Mouse (Mus musculus): ENCODE results near the gene Rhoj. TPM values are rescaled to one million over a fixed set of nuclear protein-coding genes. Genes with fewer than 3 reads are reported as not detected.
"Not testable (repeated sequence)": the region's sequence is repeated elsewhere in the genome, so short reads cannot be mapped to it uniquely, and the experiment has no call there.

Rhoj gene
- polyA plus RNA-seq, 1 experiment from 2014 or later, result 108 TPM

DNA sequence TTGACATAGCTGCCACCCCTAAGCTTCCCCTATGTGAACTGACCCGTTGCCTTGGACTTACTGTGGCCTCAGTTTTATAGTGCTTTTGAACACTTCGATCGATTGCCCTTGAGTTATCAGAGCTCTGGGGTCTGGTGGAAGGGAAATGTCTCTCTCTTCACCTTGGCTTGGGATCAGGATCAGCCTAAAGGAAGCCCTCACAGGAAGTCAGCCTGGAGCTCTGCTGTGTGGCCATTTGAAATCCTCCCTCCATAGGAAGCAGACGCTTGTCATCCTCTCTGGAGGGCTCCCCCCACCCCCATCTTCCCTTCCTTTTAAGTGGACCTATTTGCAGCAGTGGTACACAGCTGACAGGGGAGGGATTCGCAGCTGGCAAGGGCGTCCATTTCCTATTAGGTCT, 1.6 kb downstream of the Rhoj start:
- no peaks in the 10 kb centered on the region for H3K9me3 ChIP-seq
- WGBS, result 31% methylated on average over 6 of the region's 6 CpGs
- H3K9ac ChIP-seq, result no peak overlapping the region
- H3K4me2 ChIP-seq, result peak overlapping the region; percentile 72
- peak overlapping the region; percentile 43 for H3K27ac ChIP-seq
- H3K4me1 ChIP-seq, result peaks cover 16% of the 10 kb centered on the region
- H3K4me3 ChIP-seq, result peak overlapping the region; percentile 61
- no peaks in the 10 kb centered on the region for H3K27me3 ChIP-seq
- no peaks in the 10 kb centered on the region for H3K36me3 ChIP-seq
- ATAC-seq (ENCODE audit: insufficient number of reproducible peaks, low FRiP score, low TSS enrichment, low read depth), result no peak

DNA sequence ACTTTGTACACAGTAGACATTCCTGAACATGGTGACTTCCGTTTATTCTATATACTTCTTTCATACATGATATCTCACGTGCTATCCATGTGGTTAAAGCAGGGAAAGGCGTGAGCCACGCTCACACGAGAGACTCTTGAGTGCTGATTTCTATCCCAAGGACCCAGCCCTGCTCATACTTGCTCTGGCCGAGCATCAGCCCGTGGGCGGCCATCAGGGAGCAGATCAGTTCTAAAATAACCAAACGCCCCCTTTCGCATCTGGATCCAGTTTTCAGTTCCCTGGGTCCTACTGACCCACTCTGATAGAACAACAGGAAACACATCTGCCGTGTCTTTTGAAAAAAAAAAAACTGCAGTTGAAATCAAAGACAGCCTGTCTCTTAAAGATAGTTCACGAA, 2.6 kb downstream of the Rhoj start:
- H3K9me3 ChIP-seq, result no peaks in the 10 kb centered on the region
- no peak for ATAC-seq (ENCODE audit: insufficient number of reproducible peaks, low FRiP score, low TSS enrichment, low read depth)
- 58% methylated on average over 12 of the region's 12 CpGs for WGBS
- H3K4me3 ChIP-seq, result peak overlapping the region; percentile 61
- peak overlapping the region; percentile 43 for H3K27ac ChIP-seq
- no peaks in the 10 kb centered on the region for H3K27me3 ChIP-seq
- H3K36me3 ChIP-seq, result no peaks in the 10 kb centered on the region
- peaks cover 16% of the 10 kb centered on the region for H3K4me1 ChIP-seq
- peak overlapping the region; percentile 72; the same call in 1 of the 2 replicates for H3K4me2 ChIP-seq
- no peak overlapping the region for H3K9ac ChIP-seq

GRCm38 (mm10) chr12:75311879-75312278, 3.8 kb downstream of the Rhoj start:
- H3K4me1 ChIP-seq, result peaks cover 16% of the 10 kb centered on the region
- H3K4me3 ChIP-seq, result no peak overlapping the region
- no peak overlapping the region for H3K4me2 ChIP-seq
- 77% methylated on average over 8 of the region's 8 CpGs for WGBS
- ATAC-seq (ENCODE audit: insufficient number of reproducible peaks, low FRiP score, low TSS enrichment, low read depth), result no peak
- no peaks in the 10 kb centered on the region for H3K9me3 ChIP-seq
- H3K27ac ChIP-seq, result no peak overlapping the region
- no peak overlapping the region for H3K9ac ChIP-seq
- no peaks in the 10 kb centered on the region for H3K36me3 ChIP-seq
- H3K27me3 ChIP-seq, result no peaks in the 10 kb centered on the region

GRCm38 (mm10) chr12:75313992-75314391, 5.9 kb downstream of the Rhoj start:
- no peak overlapping the region for H3K9ac ChIP-seq
- H3K27ac ChIP-seq, result 0 out of 2 replicates have a peak overlapping the region, but pooled peaks have one; percentile 22
- no peaks in the 10 kb centered on the region for H3K36me3 ChIP-seq
- ATAC-seq (ENCODE audit: insufficient number of reproducible peaks, low FRiP score, low TSS enrichment, low read depth), result no peak
- 73% methylated on average over 3 of the region's 3 CpGs for WGBS
- H3K9me3 ChIP-seq, result no peaks in the 10 kb centered on the region
- no peak overlapping the region for H3K4me2 ChIP-seq
- H3K27me3 ChIP-seq, result no peaks in the 10 kb centered on the region
- peaks cover 5% of the 10 kb centered on the region for H3K4me1 ChIP-seq
- no peak overlapping the region for H3K4me3 ChIP-seq

DNA sequence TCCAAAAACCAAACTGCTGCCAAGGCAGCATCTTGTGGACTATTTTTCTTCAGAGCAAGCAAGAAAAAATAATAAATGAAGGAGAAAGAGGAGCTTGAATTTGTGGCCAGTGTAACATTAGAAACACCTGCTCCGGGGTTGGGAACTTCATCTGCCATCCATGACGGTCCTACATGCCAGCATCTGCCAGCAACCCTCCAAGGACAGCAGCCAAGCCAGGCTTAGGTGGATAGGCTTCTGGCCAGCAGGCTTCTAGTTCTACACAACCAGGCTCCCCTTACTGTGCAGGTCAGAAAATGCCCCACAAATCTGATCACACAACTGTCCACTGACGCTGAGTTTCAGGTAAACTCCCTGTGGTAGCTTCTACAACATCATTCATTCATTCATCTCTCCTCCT, 7.7 kb downstream of the Rhoj start:
- Histone ChIP-seq H3K9me3 (no peaks in the 10 kb centered on the region), H3K27me3 (no peaks in the 10 kb centered on the region), H3K4me2 (no peak overlapping the region), H3K27ac (no peak overlapping the region), H3K4me1 (peaks cover 3% of the 10 kb centered on the region; the same call in 1 of the 2 replicates), H3K36me3 (no peaks in the 10 kb centered on the region), H3K9ac (no peak overlapping the region), H3K4me3 (no peak overlapping the region)
- WGBS, result 66% methylated on average over 3 of the region's 3 CpGs
- no peak for ATAC-seq (ENCODE audit: insufficient number of reproducible peaks, low FRiP score, low TSS enrichment, low read depth)

DNA sequence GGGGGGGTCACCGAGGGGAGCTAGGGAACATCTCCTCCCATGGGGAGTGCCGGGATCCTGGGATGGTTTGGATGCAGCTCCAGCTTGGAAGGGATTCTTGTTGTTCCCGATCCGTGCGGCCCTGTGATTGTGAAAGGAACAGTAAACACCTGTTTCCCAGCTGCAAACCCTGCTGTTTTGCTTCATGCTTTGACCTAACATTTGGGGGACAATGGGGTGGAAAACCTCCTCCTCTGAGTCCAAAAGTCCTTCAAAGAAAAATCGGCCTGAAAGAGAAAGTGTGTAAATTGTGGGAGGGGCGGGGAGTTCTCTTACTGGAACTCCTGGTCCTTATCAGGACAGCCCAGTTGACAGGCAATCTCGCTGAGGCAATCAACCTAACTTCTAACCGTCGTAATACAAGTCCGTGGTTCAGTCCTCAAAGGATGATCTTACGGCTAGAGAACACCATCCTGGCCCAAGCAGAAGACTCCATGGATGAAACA, 12.4 kb downstream of the Rhoj start:
- WGBS, result 55% methylated on average over 12 of the region's 12 CpGs

GRCm38 (mm10) chr12:75321189-75321588, 13.1 kb downstream of the Rhoj start:
- ATAC-seq (ENCODE audit: insufficient number of reproducible peaks, low FRiP score, low TSS enrichment, low read depth), result no peak
- H3K27ac ChIP-seq, result no peak overlapping the region
- H3K4me1 ChIP-seq, result no peaks in the 10 kb centered on the region
- no peaks in the 10 kb centered on the region for H3K27me3 ChIP-seq
- peaks cover 6% of the 10 kb centered on the region; the same call in 1 of the 2 replicates for H3K9me3 ChIP-seq
- H3K36me3 ChIP-seq, result peaks cover 12% of the 10 kb centered on the region
- no peak overlapping the region for H3K9ac ChIP-seq
- H3K4me2 ChIP-seq, result no peak overlapping the region
- 73% methylated on average over 4 of the region's 4 CpGs for WGBS
- H3K4me3 ChIP-seq, result no peak overlapping the region

More for the DNA sequence above, 12.4 kb downstream of the Rhoj start:
- Histone ChIP-seq H3K9ac (no peak overlapping the region), H3K9me3 (peaks cover 6% of the 10 kb centered on the region; the same call in 1 of the 2 replicates), H3K4me2 (no peak overlapping the region), H3K4me3 (no peak overlapping the region), H3K4me1 (no peaks in the 10 kb centered on the region), H3K27ac (no peak overlapping the region), H3K27me3 (no peaks in the 10 kb centered on the region), H3K36me3 (peaks cover 12% of the 10 kb centered on the region)
- no peak for ATAC-seq (ENCODE audit: insufficient number of reproducible peaks, low FRiP score, low TSS enrichment, low read depth)

GRCm38 (mm10) chr12:75329188-75329587, 21.1 kb downstream of the Rhoj start:
- H3K27ac ChIP-seq, result no peak overlapping the region
- 90% methylated on average over 2 of the region's 2 CpGs for WGBS
- no peak overlapping the region for H3K9ac ChIP-seq
- ATAC-seq (ENCODE audit: insufficient number of reproducible peaks, low FRiP score, low TSS enrichment, low read depth), result no peak
- no peaks in the 10 kb centered on the region; the same call in 1 of the 2 replicates for H3K9me3 ChIP-seq
- H3K4me1 ChIP-seq, result no peaks in the 10 kb centered on the region
- 0 out of 2 replicates have a peak, but pooled peaks cover 8% of the 10 kb centered on the region for H3K36me3 ChIP-seq
- H3K4me2 ChIP-seq, result no peak overlapping the region
- no peak overlapping the region for H3K4me3 ChIP-seq
- no peaks in the 10 kb centered on the region for H3K27me3 ChIP-seq

GRCm38 (mm10) chr12:75339894-75340293, 31.8 kb downstream of the Rhoj start:
- Histone ChIP-seq H3K27ac (no peak overlapping the region), H3K4me3 (no peak overlapping the region), H3K27me3 (no peaks in the 10 kb centered on the region), H3K36me3 (0 out of 2 replicates have a peak, but pooled peaks cover 7% of the 10 kb centered on the region), H3K4me2 (no peak overlapping the region), H3K9ac (no peak overlapping the region), H3K9me3 (no peaks in the 10 kb centered on the region), H3K4me1 (0 out of 2 replicates have a peak, but pooled peaks cover 2% of the 10 kb centered on the region)
- 82% methylated on average over 3 of the region's 3 CpGs for WGBS
- no peak for ATAC-seq (ENCODE audit: insufficient number of reproducible peaks, low FRiP score, low TSS enrichment, low read depth)

- Histone ChIP-seq H3K27me3 (no peaks in the 10 kb centered on the region), H3K9me3 (no peaks in the 10 kb centered on the region), H3K9ac (no peak overlapping the region), H3K36me3 (0 out of 2 replicates have a peak, but pooled peaks cover 7% of the 10 kb centered on the region), H3K27ac (no peak overlapping the region), H3K4me3 (no peak overlapping the region), H3K4me2 (no peak overlapping the region), H3K4me1 (0 out of 2 replicates have a peak, but pooled peaks cover 2% of the 10 kb centered on the region)
- 89% methylated on average over 7 of the region's 7 CpGs for WGBS
- ATAC-seq (ENCODE audit: insufficient number of reproducible peaks, low FRiP score, low TSS enrichment, low read depth), result no peak
Observed at GRCm38 (mm10) chr12:75340331-75340730, 32.2 kb downstream of the Rhoj start.

- no peak overlapping the region for H3K9ac ChIP-seq
- H3K4me1 ChIP-seq, result peaks cover 20% of the 10 kb centered on the region
- no peaks in the 10 kb centered on the region for H3K9me3 ChIP-seq
- no peaks in the 10 kb centered on the region for H3K36me3 ChIP-seq
- H3K4me2 ChIP-seq, result no peak overlapping the region
- H3K4me3 ChIP-seq, result no peak overlapping the region
- no peaks in the 10 kb centered on the region for H3K27me3 ChIP-seq
- no peak for ATAC-seq (ENCODE audit: insufficient number of reproducible peaks, low FRiP score, low TSS enrichment, low read depth)
- 85% methylated on average over 7 of the region's 7 CpGs for WGBS
- H3K27ac ChIP-seq, result no peak overlapping the region
Observed at GRCm38 (mm10) chr12:75348551-75348950, 40.4 kb downstream of the Rhoj start.

GRCm38 (mm10) chr12:75349537-75349936, 41.4 kb downstream of the Rhoj start:
- not testable (repeated sequence) for ATAC-seq (ENCODE audit: insufficient number of reproducible peaks, low FRiP score, low TSS enrichment, low read depth); H3K9me3 ChIP-seq; H3K27me3 ChIP-seq; H3K27ac ChIP-seq; H3K4me2 ChIP-seq; H3K4me3 ChIP-seq; H3K9ac ChIP-seq; H3K36me3 ChIP-seq
- 74% methylated on average over 5 of the region's 5 CpGs for WGBS
- H3K4me1 ChIP-seq, result peaks cover 22% of the 10 kb centered on the region

DNA sequence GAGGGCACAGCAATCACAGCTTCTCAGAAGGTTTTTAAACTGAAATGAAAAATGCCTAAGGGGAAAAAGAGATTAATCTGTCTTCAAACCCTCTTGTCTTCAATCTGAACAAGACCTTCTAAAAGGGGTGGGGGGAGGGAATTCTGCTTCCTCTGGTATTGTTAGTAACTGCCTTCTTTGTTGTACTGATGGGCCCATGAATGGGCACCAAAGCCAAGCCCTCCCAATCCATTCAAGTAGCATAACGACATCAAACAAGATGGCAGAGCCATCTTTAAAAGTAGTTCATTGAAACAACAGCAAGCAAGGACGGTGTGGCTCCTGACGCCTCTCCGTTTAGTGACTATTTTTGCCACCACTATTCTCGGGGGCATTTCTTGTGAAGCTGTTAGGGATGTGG, 42.6 kb downstream of the Rhoj start:
- Histone ChIP-seq H3K27me3 (no peaks in the 10 kb centered on the region), H3K27ac (no peak overlapping the region), H3K9ac (no peak overlapping the region), H3K36me3 (no peaks in the 10 kb centered on the region), H3K4me1 (peaks cover 20% of the 10 kb centered on the region), H3K4me2 (no peak overlapping the region), H3K4me3 (no peak overlapping the region), H3K9me3 (no peaks in the 10 kb centered on the region)
- no peak for ATAC-seq (ENCODE audit: insufficient number of reproducible peaks, low FRiP score, low TSS enrichment, low read depth)
- 93% methylated on average over 5 of the region's 5 CpGs for WGBS
